Mouse (Mus musculus) right cerebral cortex, adult 18-20 months (tissue): ENCODE measurements around the gene Qdpr.
A peak's percentile ranks its signal among the peaks of the same experiment; 100 is the strongest.
"Not testable (repeated sequence)": the region's sequence is repeated elsewhere in the genome, so short reads cannot be mapped to it uniquely, and the experiment has no call there.

Source experiments
- DNase-seq: peaks from one replicate; pipeline ENCODE4 v3.0.0; 2022; ENCODE audit warnings: mixed read lengths

Qdpr gene

DNA sequence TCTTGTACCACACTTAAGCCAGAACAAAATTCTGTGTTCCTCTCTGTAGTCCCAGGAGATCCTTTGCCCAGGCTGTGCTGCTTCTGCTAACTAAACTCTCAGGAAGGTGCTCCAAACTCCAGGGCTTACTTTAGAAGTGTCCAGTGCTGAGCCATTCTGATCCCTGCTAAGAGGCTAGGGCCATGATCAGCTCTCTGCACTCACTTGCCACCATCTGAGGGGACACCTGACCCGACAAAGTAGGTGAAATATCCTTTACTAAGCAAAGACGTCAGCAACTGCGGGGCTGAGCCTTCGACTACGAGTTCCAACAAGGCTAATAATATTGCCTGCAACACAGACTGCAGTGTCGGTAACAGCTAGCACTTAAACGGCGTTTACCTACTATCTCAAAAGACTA is 830 bp downstream of the Qdpr start:
- DNase-seq, result no peak

DNA sequence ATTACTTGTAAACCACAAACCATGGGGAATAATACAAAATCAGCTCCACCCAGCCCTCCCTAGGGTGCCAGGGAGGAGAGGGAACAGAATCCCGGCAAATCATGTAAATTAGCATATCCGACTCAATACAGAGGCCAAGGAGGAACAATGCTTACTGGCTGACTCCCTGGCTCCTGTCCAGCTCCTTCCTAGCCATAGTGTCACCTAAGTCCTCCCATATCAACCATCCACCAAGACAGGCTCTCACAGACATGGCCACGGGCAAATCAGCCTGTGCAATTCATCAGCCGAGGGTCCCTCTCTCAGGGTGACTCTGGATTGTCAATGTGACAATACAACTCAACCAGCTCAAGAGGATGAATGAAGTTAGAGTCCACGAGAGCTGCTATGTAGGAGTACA is 1.4 kb downstream of the Qdpr start:
- DNase-seq, result no peak

DNA sequence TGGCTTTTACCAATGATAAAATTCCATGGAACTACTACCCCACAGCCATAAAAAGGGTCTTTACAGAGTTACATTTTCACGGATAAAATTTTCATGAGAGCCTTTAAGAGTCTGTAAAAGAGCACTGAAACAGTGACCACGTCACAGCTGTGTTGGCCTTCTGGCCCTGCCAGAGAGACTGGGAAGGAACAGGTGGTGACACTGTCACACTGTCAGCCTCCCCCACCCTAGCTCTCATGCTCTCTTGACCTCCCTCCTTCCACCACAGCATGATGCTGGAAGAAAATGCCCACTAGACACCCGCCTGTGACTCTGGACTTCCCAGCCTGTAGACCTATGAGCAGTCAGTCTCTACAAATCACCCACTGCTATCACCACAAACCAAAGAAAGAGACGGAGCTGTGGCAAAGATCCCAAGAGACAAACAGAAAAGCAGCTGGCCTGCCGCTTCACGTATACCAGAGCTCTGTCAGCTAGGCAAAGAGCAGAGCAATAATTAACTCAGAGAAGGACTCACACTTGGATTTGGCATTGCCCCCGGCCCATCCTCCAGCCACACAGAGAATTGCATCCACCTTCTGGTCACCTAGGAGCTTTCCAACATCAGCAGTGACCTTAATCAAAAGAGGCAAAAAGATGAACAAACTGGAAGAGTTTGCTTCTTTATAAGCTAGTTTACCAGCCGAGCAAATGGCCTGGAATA is 5.8 kb downstream of the Qdpr start:
- DNase-seq, result no peak

DNA sequence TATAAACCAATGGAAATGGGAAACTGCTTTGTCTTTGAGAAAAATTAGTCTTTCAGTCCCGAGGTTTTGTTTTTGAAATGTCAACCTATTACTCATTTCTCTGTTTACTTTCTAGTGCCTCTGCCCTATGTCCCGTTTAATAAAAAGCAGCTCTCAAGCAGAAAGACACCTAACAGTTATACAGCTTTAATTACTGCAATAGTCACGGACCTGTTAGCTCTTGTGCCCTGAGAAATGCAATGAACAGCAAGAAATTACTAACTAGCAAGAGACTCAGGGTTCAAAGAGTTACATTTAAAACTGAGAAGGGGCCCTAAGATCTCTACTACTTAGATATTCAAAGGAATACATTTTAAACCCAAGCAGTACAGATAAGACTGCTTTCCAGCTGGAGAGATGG is 8.3 kb downstream of the Qdpr start:
- no peak for DNase-seq

DNA sequence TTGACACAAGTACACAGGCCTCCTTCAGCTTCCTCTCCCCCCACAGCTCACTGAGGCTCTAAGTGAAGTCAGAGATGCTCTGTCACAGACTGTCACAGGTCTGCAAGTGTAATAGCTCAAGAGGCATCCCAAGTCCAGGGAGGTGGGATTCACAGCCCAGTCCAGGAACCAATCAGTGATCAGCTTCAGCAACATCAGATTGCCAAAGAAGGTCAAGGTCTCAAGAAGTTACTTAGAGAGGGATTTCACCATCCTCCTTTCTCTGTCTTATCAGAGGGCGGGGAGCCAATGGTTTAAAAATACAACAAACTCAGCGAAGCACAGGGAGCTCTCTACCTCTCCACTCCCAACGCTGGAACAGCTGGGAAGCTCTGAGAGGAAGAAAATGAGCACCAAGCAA is 8.9 kb downstream of the Qdpr start:
- no peak for DNase-seq

DNA sequence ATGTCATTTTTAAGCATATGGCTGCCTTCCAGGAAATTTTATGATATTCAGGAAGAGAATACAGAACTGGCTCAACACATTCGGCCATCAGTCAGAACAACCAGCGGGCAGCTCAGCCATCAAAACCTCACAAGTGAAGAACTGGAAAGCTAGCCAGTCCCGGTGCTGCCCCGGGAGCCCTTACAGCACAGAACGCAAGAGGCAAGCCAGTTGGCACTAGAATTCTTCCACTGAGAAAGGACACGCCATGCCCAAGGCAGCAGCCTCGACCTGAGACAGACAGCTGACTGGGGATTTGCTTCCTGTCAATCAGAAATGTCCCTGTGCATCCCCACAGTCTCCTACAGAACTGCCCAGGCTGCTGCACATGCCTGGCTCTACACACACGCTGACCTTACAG is 11.7 kb downstream of the Qdpr start:
- no peak for DNase-seq

DNA sequence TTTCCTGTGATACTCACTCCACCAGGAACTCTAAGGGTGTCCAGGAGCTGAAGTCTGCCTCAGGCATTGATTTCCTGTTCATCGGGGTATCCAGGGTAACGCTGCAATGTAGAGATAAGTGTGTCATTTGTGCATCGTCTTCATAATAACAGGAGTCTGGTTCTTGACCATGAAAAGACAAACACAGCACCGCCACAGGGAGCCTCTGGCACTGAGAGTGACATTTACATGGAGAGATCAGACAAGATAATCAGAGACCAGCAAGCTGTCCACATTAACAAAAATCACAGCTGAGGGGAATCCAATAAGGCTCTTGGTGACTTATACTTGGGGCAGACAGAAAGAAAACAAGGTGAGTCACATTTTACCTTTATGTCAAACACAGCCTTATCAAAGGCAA is 12.2 kb downstream of the Qdpr start:
- no peak for DNase-seq

DNA sequence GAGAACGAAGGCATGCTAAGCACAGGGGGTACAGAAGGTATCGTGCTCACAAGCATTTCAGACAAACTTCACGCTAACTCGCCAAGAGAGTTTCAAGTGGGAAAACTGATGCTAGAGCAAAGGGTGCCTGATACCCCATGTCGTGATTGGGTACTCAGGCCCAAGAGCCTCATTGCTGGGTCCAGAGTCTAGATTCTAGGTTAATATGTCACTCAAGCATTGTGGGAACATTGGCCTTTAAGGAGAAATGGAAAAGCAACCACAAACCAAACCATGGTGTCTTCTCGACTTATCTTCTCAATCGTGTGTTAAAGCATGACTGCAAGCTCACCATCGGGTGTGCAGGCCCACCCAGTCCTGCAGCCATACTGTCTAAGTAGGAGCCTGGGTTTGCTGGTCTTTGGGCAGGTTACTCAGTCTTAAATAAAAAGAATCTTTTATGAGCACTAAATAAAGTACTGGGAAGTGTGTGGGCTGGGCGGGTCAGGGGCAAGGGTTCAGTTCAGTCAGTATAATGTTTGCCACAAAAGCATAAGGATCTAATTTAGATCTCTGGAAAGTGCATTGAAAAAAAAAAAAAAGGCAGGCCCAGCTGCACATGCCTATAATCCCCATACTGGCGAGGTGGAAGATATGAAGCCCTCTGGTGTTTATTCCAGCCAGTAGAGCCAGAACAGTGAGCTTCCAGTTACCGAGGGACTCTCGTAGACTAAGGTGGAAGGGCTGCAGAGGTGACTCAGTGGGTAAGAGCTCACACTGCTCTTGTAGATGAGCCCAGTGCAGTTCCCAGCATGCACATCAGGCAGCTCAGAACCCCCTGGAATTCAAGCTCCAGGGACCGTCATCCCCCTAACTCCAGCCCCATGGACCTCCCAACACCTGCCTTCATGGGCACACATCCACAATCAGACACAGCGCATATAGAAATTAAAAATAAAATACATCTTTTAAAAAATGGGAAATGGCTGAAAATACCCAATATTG is 13.8 kb downstream of the Qdpr start:
- no peak for DNase-seq

DNA sequence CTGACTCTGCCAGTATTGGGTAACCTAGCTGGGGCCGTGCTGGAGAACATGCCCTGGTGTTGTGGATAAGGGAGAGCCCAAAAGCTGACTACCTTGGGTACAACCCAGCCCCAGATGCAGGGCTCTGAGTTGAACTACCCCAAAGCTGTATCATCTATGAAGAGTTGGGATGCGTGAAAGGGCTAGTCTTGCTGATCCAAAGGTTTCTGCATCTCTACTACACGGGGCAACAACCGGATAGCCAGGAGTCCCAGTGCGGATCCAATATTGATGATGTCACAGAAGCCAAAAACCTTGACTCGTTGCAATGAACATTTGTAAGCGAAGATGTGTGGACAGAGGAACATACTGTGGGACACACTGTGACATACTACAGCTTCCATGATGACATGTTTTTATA is 22.1 kb downstream of the Qdpr start:
- no peak for DNase-seq

DNA sequence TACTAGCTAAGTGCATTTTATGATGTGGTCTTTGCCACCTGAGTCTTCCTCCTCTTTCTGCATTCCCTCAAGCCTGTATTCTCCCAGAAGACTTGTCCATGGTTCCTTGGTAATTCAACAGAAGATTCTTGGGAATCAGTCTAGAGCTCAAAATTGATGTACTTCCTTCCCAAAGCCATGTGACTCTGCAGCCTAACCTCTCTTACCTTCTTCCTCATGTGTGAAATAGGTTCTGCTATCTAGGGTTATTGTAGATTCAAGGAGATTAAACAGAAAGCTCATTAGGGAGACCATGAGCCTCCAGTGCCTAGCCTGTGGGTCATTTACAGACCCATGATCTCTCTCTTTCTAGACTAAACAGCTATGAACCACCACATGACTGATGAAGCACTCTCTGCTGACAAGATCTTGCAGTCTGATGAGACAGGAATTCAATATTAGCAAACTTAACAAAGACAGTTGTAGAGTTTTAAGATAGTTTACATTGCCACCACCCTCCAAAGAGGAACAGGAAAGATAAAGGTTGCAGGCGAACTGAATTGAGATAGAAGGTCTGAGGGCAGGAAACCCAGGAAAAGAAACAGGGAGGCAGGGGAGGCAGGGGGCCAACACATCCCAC is 23.5 kb downstream of the Qdpr start:
- DNase-seq, result no peak

DNA sequence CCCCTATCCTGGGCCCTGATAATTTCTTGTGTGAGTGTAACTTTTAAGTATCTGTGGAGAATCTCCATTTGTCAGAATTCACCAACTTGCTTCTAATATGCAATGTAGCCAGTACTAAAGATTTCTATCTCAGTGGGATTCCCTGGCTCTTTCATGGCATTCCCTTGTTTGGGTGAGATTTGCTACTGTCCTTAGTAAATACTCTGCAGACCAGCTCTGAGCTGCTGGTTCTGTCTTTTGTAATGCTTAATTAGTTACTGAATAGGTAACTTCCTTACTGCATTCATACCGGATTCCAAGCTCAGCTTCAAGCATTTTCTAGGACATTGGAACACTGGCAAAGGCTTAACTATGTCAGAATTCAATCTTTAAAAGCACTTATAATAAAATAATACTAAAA is 24.3 kb downstream of the Qdpr start:
- not testable (repeated sequence) for DNase-seq

DNA sequence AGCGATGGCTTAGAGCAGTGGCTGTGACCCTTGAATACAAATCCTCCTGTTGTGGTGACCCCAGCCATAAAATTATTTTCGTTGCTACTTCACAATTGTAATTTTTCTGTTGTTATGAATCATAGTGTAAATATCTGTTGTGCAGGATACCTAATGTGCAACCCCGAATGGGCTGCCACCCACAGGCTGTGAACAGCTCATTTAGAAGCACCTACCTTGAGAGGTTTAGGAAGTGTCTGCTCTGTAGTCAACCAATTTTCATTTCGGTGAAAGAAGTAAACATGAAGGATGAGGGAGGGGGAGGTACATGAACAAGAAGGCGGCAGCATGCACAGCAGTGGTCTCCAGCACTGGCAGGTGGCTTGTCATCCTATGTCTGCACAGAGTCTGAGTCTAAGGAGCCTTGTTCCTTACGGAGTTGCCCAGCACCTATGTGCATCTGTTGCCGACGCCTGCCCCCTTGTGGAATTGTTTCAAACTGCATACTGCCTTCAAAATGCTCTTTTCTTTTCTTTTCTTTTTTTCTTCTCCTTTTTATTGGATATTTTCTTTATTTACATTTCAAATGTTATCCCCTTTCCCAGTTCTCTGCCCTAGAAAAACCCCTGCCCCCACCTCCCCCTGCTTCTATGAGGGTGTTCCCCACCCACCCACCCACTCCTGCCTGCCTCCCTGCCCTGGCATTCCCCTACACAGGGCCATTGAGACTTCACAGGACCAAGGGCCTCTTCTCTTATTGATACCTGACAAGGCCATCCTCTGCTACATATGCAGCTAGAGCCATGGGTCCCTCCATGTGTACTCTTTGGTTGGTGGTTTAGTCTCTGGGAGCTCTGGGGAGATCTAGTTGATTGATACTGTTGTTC is 25.8 kb downstream of the Qdpr start:
- peak; percentile 41 for DNase-seq

DNA sequence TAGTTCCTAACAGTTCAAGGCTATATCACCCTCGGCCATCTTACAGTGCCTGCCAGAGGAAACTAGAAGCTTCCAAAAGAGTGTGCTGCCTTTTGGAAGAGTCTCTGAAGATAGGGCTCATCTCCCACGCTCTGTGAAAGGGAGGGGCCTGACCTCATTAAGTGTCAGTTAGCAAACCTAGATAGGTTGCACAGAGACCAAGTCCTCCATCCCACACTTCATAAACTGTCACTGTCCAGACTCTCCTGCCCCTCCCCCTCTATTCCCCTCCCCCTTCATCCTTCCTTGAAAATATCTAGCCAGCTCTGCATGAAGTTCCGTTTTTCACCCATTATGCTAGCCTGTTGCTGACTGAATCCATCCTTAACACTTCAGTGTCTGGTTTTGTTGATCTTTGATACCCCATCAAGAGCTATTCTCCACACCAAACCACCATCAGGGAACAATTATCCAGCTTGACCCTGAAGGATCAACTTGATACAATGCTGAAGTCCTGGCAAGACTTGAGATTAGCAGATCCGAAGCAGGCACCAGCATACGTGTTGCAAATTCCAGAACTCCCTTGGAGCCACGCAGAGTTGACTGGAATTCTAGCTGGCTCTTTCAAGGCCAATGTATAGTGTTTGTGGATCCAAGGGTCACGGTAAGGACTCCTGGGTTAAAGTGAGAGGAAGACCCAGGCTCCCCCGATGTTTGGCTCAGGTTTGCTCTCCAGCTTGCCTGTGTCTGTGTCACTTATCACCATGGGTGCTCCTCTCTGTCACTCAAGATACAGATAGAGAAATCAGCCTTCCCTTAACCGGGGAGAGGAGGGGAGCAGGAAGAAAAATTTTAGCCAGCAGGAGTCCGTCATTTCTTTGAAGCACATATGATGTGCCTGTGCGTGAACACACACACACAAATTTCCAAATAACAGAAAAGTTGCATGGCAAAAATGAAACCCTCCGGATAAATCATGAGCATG is 27.9 kb downstream of the Qdpr start:
- no peak for DNase-seq

DNA sequence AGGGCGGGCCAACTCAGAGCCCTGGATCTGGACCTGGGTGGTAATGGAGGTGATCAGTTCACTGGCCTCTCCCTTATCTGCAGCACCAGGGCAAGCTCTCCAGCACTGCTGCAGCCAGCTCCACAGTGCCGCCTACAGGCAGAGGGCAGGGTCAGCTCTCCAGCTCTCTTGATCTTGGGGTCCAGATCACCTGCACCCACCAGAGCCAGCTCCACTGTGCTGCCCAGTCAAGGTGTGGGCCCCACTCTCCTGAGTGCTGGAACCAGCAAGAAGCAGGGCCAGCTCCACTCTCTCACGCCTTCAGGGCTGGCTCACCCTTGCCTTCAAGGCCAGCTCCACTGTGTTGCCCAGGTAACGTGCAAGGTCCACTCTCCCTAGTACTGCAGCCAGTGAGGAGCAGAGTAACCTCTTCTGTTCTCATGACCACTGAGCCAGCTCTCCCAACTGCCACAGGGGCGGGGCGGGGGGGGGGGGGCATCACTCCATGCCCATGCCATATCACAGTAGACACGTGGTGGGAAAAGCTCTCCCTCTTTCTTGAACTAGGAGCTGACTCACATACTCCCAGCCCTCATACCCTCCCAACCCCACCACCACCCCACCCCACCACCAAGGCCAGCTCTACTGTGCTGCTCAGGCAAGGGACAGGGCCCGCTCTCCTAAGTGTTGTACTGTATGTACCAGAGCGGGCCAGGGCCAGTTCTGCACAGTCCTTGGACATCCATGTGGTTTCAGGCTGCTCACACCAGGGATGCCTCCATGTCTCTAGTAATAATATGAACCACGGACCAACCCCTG is 30.0 kb downstream of the Qdpr start:
- no peak for DNase-seq

DNA sequence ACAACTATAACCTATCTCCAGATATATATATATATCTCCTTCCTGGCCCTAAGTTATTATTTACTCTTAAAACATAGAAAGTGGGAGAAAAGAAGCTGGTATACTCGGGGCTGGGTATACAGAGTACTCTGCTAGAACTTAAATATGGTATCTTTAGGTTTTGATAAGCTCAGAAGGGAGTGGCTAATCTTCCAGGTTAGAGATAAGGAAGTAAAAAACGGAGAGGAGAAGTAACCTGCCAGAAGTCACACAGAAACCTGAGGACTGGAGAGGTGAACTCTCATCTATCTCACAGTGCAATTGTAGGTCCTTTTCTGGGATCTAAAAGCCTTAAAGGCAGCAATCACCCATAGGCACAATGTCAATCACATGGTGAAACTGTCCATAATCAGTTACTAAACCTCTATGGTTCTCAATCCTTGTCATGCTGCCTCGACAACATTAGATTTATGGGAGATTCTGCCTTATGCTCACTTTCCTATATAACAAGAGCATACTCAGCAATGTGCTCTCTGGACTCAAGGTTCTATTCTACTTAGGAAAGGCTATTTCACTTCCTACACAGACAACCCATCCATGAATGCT is 32.1 kb downstream of the Qdpr start:
- no peak for DNase-seq

DNA sequence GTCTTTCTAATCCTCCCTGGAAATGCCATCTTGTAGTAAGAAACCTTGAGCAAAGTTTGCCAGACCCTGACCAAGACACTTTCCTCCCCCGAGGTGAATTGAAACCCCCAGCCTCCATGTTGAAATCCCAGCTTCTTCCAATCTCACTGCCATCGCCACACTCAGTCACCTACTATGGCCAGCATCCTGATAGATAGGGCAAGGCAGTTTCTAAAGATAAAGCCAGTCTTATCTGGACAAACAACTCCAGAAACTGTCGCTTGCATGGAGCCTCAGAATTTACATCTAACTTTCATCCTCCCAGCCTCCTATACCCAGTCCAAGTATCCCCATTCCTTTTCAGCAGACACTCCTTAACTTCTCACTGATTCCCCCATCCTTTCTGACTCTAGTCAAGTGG is 33.6 kb downstream of the Qdpr start:
- no peak for DNase-seq

DNA sequence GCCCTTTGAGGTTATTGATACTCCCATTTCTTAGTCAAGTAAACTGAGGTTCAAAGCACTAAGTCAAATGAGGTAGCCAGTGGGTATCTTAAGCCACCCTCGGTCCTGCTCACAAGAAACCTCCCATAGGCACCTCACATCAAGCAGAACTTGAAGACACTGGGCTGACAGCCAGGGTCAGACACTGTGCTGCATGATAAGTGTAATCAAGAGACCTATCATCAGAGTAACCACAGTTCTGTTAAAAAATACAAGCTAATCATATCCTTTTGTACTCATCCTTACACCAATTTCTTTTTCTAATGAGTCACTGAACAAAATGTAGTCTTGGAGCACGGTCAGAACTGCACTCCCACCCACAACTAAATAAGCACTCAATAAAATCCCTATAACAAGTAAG is 43.9 kb downstream of the Qdpr start:
- no peak for DNase-seq

DNA sequence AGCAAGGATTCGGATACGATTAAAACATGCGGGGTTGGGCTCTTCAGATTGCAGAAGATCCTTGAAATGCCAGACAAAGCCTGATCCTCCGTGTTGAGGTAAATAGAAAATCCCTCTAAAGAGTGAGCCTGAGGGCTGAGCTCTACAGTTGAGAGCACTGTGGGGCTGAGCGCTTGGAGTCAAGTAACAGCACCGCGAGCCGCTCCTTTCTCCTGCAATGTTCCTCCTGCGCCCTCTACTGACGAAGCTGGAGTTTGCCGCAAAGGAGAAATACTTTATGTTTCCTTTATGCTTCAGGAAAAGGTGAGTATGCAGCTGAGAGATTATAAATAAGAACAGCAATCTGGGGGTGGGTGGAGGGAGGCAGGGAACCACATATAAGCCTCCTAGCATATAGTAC is 47.4 kb downstream of the Qdpr start:
- peak; percentile 79 for DNase-seq

DNA sequence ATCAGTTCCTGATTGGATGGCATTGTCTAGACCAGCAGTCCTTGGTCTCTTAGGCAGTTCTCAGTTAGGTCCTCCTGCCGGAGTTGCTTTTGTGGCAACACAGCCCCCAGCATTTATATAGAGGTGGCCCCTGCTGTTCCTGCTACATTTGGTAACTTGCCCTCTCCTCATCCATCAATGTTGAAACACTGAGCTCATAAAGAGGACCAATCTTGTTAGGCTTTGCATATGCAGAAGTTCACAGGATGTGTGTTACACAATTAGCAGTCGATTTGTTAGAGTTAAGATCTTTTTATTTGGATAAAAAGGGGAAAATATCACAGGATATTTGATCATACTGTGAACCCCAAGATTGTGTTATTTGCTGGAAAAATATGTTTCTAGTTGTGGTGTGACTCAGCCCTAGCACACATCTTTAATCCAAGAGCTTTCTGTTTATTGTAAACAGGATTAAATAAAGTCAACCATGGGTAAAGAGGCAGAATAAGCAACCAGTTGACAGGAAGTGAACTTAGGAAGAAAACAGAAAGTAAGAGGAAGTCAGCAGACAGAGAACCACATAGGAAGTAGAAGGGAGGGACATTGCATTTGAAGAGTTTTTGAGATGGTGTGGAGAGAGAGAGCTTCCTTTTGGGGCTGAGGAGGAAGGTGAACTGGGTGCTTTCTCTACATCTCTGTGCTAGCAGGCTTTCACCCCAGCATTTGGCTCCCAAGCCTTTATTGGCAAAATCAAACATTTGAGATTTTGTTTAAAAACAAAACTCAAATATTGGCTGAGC is 65.8 kb downstream of the Qdpr start:
- no peak for DNase-seq
